Mouse (Mus musculus) cerebral cortex, adult 2 months (tissue): ENCODE results near the gene Nr1h2.

Experiments
- WGBS: fragments of 180-500 bp; shearing (Covaris S2); methylation state at CpG from one replicate; pipeline ENCODE4 v1.1.7; 2018; 5-methylcytosine and 5-hydroxymethylcytosine counted together

Gene Nr1h2

GRCm38 (mm10) chr7:44549621-44550408, 3.9 kb downstream of the Nr1h2 start:
- WGBS = 95% methylated on average over 23 of the region's 23 CpGs

DNA sequence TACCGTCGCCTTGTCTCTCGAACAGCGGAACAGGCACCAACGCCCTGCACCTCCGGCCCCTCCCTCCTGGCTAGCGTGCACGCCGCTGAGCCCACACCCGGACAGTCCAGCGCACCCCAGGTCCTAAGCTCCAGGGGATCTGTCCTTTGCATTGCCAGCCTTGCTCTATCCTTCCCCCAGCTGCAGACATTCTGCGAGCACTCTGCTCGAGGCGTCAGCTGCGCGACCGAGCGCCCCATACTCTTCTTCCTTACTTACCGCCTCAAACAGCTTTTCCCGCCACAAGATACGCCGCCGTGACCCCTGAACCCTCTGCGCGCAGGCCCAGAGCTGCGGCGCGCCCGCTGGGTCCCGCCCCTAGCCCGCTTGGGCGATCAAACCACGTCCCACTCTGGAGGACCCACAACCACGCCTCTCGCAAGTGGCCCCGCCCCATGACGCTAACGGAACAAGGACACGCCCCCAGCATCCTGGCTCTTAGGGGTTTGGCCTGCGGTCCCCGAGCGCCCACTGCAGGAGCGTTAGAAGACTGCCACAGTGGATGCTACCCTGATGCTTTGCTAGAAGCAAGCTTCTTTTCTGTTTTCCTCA, 5.2 kb downstream of the Nr1h2 start, which contains the start of gene Pold1:
Gene Pold1 (minus strand): TSS at position 353 of the 591 bp plus-strand sequence.
- under 1% methylated on average over 43 of the region's 43 CpGs for WGBS

- WGBS = 16% methylated on average over 5 of the region's 5 CpGs
Observed at GRCm38 (mm10) chr7:44547725-44548124, 6.0 kb downstream of the Nr1h2 start.

DNA sequence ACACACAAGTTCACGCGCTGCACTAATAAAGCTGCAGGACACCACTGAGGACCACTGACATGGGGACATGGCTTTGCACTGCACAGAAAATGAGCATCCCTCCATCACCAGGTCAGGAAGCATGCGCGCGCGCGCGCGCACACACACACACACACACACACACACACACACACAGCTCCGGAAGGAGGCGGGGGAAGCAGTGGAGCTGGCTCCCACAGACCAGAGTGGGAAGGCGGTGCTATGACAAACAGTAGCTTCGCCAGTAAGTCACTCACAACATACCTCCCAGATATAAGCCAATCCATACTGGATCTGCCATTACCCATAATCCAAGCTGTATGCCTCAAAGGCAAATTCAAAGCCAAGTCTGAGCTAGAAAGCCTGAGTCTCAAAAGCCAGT, 6.7 kb downstream of the Nr1h2 start:
- 94% methylated on average over 13 of the region's 13 CpGs for WGBS

DNA sequence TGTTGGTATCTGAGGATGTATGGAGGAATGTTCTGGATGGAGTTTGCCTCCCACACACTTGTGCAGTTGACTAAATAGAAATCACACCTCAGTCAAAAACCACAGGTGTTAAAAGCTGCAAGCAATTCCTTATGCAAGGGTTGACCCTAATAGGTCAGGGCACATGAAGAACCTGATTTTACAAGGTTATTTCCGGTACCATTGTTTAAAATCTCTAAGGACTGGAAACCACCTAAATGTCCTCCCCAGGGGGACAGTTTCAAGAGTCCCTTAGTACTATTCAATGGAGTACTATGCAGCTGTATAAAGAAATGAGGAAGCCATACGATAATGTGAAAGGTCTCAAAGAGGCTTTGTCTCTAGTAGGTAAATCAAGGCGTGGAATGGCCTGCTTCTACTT, 7.5 kb downstream of the Nr1h2 start:
- 98% methylated on average over 3 of the region's 3 CpGs for WGBS

DNA sequence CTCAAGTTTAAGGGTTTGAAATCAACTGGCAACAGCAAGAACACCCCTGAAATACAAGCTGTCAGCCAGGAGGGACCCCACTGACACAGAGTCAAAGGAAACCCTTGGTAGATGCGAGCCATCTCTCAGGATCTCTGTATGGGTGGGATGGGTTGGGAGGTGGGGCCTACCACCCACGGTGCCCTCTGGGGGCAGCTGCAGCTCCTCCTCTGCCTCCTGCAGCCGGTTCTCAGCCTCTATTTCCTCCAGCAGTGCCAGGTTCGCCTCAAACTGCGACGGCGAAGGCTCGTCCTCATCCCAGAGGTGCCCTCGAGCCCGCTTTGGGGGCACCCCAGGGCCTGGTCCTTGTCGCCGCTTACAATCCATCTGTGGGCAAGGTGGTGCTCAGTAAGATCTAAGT, 10.7 kb downstream of the Nr1h2 start:
- 82% methylated on average over 12 of the region's 12 CpGs for WGBS

GRCm38 (mm10) chr7:44542555-44542954, 11.2 kb downstream of the Nr1h2 start:
- WGBS = 91% methylated on average over 11 of the region's 11 CpGs

GRCm38 (mm10) chr7:44538756-44539624, 14.8 kb downstream of the Nr1h2 start:
- WGBS = 95% methylated on average over 41 of the region's 41 CpGs

DNA sequence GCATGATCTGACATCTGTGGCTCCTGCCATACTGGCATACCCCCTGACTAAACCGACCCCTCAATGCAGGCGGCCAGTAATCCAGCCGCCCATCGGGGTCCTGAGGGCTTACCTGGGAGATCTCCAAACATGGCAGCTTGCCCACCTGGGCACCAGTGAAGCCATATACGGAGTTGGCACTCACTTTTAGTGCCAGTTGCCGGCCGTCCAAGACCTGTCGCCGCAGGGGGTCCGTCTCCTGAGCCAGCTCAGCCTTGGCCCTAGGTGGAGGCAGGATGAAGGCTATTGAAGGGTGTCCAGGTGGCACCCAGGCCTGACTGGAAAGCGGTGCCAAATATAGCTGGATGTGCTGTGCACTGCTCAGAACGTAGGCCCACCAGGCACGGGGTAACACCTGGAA, 16.3 kb downstream of the Nr1h2 start:
- 88% methylated on average over 13 of the region's 13 CpGs for WGBS

DNA sequence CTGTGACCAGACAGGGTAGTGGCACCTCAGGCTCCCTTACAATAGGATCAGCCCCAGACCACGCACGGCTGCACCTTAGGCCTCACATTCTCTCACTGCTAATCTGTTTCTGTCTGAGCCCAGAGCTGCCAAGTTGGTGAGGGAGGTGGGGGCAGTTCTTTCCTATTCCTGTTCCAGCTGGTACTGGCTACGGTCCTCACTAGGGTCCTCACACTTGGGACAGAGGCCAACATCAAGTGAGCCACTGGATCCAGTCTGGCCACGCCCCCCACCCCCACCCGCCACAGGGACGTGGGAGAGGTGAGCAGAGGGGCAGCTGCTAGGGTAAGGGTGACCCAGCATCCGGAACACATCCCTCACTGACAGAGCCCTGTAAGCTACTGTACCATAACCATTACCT, 16.7 kb downstream of the Nr1h2 start:
- 67% methylated on average over 7 of the region's 7 CpGs for WGBS

DNA sequence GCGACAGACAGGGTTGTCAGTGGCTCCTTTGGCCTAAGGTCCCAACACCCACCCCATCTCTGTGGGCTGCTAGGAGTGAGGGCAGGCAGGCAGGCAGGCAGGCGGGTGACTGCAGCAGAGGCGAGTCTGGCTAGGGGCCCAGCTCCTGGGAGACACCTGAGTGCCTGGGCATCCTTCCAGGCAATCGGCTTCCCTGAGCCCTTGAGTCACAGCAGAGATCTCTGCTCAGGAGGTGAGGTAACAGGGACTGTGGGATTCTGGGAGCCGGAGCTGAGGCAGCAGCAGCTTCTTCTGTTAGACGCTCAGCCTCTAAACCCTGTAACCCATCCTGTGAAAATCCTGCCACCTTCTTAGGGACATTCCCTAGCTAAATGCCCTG, 17.2 kb downstream of the Nr1h2 start:
- 53% methylated on average over 6 of the region's 6 CpGs for WGBS

- 90% methylated on average over 27 of the region's 27 CpGs for WGBS
Observed at GRCm38 (mm10) chr7:44535657-44536589, 17.8 kb downstream of the Nr1h2 start.

DNA sequence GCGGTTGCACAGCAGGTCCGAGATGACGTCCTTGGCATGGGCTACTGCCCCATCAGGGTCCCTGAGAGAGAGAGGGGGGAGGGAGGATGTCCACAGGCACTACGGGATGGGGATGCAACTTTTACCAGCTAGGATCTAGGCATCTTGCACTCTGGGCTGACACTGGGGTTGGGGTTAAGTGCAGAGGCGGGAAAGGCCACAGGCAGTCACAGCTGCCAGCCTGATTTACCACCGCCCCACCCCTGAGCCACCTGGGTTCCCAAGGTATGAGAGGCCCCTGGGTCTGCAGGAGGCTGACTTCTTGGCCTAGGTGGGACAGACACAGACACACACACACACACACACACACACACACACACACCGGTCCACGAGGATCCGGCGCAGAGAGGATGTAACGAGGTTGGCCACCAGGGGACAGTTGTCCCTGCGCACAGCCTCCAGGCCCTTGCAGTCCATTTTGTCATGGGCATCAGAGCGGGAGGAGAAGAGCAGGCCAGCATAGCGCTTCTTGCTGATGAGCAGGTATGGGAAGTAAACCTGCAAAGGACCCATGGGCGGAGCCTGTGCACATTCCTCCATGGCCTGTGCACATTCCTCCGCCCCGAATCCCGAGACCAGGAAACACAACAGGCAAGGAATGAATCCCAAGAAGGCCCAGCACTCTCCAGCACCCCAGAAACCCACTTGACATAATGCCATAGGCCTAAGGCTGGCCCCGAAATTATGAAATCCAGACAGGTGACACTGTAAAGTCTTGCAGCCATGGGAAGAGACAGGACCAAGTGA, 18.9 kb downstream of the Nr1h2 start:
- 92% methylated on average over 19 of the region's 19 CpGs for WGBS

DNA sequence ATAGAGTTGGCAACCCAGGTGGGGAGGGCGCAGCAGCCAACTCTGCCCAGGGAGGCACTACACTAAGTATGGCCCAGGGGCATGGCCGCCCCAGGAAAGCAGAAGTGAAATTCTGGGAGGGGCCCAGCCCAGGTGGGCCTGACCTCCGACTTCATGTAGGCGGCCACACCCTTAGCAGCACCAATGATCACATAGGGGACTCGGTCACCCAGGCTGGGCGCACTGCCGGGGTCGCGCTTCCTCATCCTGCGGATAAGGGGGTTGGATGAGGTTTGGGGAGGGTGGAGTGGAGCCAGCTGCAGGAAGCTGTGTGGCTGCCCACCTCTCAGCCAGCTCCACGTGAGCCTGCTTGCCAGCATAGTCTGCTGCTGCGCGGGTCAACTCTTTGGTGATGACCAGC, 19.5 kb downstream of the Nr1h2 start:
- 92% methylated on average over 13 of the region's 13 CpGs for WGBS

DNA sequence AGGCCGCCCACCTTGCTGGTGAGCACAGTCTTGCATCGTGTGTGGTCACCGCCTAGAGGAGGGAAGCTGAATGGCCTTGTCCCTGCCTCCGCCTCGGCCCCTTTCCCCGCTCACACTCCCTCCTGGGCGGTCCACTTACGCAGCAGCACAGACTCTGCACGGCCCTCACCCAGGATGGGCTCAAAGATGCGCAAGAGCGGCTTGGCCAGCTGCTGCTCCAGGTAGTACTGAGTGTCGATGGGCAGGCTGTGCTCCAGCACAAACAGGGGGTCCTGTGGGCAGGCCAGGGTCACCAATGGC, 20.1 kb downstream of the Nr1h2 start:
- WGBS = 86% methylated on average over 12 of the region's 12 CpGs

GRCm38 (mm10) chr7:44532918-44533745, 20.6 kb downstream of the Nr1h2 start:
- 90% methylated on average over 29 of the region's 29 CpGs for WGBS

DNA sequence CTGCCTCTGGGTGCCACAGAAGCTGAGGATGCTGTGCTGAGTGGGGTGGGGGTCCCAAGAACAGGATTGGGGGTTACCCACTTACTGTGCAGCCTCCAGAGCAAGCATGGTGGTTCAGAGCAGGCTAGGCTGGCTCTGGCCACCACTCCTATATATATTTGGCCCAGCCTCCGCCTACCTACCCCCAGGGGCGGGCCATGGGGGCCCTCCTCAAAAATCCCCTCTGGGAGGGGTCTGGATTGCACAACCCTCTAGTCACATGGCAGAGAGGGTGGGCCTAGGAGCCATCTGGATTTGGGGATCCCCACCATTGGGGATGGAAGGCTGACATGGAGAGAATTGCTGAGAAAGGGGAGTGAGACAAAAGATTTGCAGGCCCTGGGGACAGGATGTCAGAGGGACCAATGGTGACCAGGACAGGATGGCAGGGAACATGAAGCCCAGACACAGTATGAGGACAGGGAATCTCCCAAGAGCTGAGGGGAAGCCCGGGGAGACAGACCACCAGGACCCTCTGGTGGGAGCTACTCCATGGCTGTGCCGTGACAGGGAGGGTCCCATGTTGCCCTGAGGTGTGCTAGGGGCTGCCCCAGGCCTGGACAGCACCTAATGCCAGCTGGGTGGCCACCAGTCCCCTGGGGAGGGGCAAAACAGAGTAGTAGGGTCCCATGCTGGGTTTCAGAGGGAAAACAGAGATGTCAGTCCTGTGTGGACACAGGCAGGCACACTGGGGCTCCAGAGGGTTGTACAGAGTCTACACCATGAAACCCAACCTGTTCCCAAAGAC, 21.6 kb downstream of the Nr1h2 start, which contains the start of gene Spib:
Gene Spib (minus strand): TSS at position 126 of the 787 bp plus-strand sequence.
- WGBS = 85% methylated on average over 4 of the region's 4 CpGs

- 49% methylated on average over 5 of the region's 5 CpGs for WGBS
Observed at GRCm38 (mm10) chr7:44531207-44531606, 22.5 kb downstream of the Nr1h2 start.

DNA sequence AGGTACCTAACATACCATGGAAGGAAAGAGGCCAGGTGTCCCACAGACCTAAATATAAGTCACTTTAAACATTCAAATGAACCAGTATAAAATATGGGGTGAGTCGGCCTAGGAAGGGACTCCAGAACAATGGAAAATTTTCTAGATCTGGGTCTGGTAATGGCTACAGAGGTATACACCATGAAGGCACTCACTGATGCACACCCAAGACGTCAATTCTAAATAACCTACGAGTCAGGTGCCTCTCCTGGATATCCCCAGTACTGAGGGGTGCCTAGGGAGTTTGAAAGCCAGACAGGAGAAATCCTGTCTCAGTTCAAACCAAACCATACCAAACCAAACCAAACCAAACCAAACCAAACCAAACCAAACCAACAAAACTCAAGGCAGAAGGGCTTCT, 23.2 kb downstream of the Nr1h2 start:
- 82% methylated on average over 3 of the region's 3 CpGs for WGBS
